Mouse (Mus musculus) neural tube, embryonic 13.5 days (tissue): ENCODE measurements around the gene Nmral1. TPM values are rescaled to one million over a fixed set of nuclear protein-coding genes. Genes with fewer than 3 reads are reported as not detected.

ENCODE experiments used
- ATAC-seq: fragments of 200-750 bp; cut with Nextera tagmentation; 2 replicates; pipeline ENCODE4 v1.8.0; 2017; ENCODE audit warnings: low read depth, mild to moderate bottlenecking, moderate TSS enrichment, moderate library complexity
- H3K27ac ChIP-seq: fragments of 300-500 bp; sonication (generic); replicated peaks from 2 replicates; pipeline ENCODE4 v1.5.1; 2015; ENCODE audit warnings: moderate library complexity, mild to moderate bottlenecking, inconsistent platforms
- H3K27me3 ChIP-seq: fragments of 300-500 bp; sonication (generic); 2 replicates; pipeline ENCODE4 v1.6.1; 2015; ENCODE audit warnings: mild to moderate bottlenecking, inconsistent platforms
- H3K36me3 ChIP-seq: fragments of 300-500 bp; sonication (generic); 2 replicates; pipeline ENCODE4 v1.6.1; 2015; ENCODE audit warnings: mild to moderate bottlenecking, inconsistent platforms
- H3K4me1 ChIP-seq: fragments of 300-500 bp; sonication (generic); replicated peaks from 2 replicates; pipeline ENCODE4 v1.6.1; 2015; ENCODE audit warnings: inconsistent platforms
- H3K4me2 ChIP-seq: fragments of 300-500 bp; sonication (generic); 2 replicates; pipeline ENCODE4 v1.6.1; 2015; ENCODE audit warnings: inconsistent platforms, mild to moderate bottlenecking, moderate library complexity
- H3K4me3 ChIP-seq: fragments of 300-500 bp; sonication (generic); 2 replicates; pipeline ENCODE4 v1.5.1; 2015; ENCODE audit warnings: mild to moderate bottlenecking, inconsistent platforms
- H3K9ac ChIP-seq: fragments of 300-500 bp; sonication (generic); 2 replicates; pipeline ENCODE4 v1.6.1; 2015; ENCODE audit warnings: moderate library complexity, mild to moderate bottlenecking, inconsistent platforms
- H3K9me3 ChIP-seq: fragments of 300-500 bp; sonication (generic); 2 replicates; pipeline ENCODE4 v1.6.1; 2016; ENCODE audit warnings: inconsistent platforms
- WGBS: fragments of 180-500 bp; shearing (Covaris S2); methylation state at CpG from one replicate; pipeline ENCODE4 v1.1.7; 2015; 5-methylcytosine and 5-hydroxymethylcytosine counted together
- polyA plus RNA-seq: library from polyadenylated mRNA; unstranded; fragments of >200 nt; fragmentation: Nextera tagmentation; extraction: Ambion mirVana; gene quantifications from 2 replicates; pipeline ENCODE4 v1.2.1, GENCODE M21; 2015

The Nmral1 gene
- polyA plus RNA-seq, 1 experiment from 2014 or later: 55.5 TPM

DNA sequence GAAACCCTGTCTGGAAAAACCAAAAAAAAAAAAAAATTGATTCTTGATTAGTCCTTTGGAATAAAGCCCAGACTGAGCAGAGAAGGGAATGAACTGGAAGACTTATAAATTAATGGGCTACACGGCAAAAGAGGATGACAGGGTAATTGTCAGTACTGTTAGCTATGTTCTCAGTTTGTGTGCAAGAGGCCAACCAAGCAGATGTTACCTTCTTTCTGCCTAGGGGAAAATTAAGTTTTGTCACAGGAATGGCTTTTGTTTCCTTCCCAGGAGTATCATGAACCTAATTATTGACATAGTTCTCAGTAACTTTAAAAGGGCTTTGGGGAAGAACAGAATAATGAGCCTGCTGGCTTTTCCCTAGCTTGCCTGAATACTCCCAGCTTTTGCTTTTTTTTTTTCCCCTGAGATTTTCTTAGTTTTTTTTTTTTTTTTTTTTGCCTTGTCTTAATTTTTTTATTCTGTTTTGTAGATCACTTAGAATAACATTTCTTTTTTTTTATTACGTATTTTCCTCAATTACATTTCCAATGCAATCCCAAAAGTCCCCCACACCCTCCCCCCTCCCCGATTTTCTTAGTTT is 11.7 kb upstream of the Nmral1 start:
- H3K27me3 ChIP-seq: no peaks in the 10 kb centered on the region
- H3K36me3 ChIP-seq: no peaks in the 10 kb centered on the region
- H3K4me1 ChIP-seq: peaks cover 23% of the 10 kb centered on the region
- H3K27ac ChIP-seq: no peak overlapping the region
- no peaks in the 10 kb centered on the region for H3K9me3 ChIP-seq
- 69% methylated on average over 3 of the region's 3 CpGs for WGBS
- no peak overlapping the region for H3K4me2 ChIP-seq
- no peak for ATAC-seq
- no peak overlapping the region for H3K4me3 ChIP-seq
- no peak overlapping the region for H3K9ac ChIP-seq

DNA sequence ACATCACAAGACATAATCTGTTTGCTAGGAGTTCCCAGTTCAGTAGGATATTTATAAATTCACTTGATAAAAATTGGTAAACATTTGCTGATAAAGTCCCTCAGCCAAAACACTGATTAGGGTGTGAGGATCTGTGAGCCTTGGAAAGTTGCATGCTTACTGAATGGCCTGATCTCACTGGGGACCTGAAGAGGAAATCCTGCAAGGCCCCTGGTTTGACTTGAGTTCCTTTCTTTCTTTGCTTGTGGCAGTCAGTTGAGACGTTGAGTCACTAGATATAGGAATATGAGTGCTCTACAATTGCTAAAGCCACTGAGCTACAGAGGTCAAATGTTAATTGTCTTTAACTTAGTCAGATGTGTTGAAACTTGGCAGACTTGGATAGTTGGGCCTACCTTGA is 8.8 kb upstream of the Nmral1 start:
- no peak for ATAC-seq

DNA sequence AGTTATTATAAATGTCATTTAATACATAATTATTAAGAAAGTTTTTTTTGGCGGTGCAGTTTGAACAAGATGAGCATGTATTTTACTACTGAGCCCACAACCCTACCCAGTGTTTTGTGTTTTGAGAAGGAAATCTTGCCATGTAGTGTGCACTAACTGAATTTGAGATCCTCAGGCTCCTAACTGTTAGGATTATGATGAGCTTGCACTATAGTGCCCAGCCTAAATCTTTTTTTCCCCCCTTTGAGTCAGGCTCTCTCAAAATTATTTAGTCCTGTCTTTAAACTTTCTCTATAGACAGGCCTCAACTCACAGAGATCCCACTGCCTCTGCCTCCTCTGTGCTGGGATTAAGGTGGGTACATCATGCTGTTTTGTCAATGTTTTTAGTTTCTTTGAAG is 8.4 kb upstream of the Nmral1 start:
- Histone ChIP-seq H3K9ac (no peak overlapping the region), H3K4me1 (peaks cover 23% of the 10 kb centered on the region), H3K27ac (no peak overlapping the region), H3K27me3 (no peaks in the 10 kb centered on the region), H3K4me3 (peak overlapping the region; percentile 77; the same call in 1 of the 2 replicates), H3K36me3 (no peaks in the 10 kb centered on the region), H3K4me2 (peak overlapping the region; percentile 88), H3K9me3 (no peaks in the 10 kb centered on the region)
- no peak for ATAC-seq
- 97% methylated on average over 1 of the region's 1 CpGs for WGBS

More for the DNA sequence above, 8.8 kb upstream of the Nmral1 start:
- Histone ChIP-seq H3K4me3 (peak overlapping the region; percentile 77; the same call in 1 of the 2 replicates), H3K27ac (no peak overlapping the region), H3K27me3 (no peaks in the 10 kb centered on the region), H3K4me1 (peaks cover 23% of the 10 kb centered on the region), H3K9ac (no peak overlapping the region), H3K36me3 (no peaks in the 10 kb centered on the region), H3K4me2 (no peak overlapping the region), H3K9me3 (no peaks in the 10 kb centered on the region)
- WGBS: 72% methylated on average over 1 of the region's 1 CpGs

DNA sequence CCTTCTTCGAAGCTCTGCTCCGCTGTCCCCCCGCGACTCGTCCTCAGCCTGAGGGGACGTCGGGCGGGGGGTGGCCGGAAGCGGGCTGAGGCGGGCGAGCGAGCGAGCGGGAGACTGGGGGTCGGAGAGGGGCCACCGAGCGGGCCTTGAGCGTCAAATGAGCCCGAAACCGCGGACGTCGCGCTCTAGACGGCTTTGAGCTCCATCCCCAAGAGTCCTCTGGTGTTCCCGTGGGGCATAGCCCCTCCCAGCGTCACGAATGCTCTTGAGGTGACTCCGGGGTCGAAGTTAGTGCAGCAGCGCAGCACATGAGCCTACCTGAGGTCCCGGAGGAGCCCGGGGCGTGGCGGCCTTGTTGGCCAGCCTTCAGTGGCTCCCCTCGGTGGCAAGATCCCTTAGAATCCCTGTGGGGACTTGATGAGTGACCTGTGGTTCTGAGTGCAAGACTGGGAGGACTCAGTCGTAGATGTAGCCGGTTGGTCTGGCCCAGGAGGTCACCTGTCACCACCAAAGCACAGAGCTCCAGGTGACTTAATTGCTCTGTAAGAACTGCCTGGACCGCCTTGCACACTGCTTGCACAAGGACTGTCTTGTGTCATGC is 7.5 kb upstream of the Nmral1 start:
- Histone ChIP-seq H3K9ac (peak overlapping the region; percentile 83), H3K27me3 (no peaks in the 10 kb centered on the region), H3K4me1 (peaks cover 22% of the 10 kb centered on the region), H3K36me3 (no peaks in the 10 kb centered on the region), H3K9me3 (no peaks in the 10 kb centered on the region), H3K4me3 (peak overlapping the region; percentile 77), H3K4me2 (peak overlapping the region; percentile 88), H3K27ac (peak overlapping the region; percentile 79)
- peak; percentile 57 for ATAC-seq
- under 1% methylated on average over 40 of the region's 40 CpGs for WGBS

DNA sequence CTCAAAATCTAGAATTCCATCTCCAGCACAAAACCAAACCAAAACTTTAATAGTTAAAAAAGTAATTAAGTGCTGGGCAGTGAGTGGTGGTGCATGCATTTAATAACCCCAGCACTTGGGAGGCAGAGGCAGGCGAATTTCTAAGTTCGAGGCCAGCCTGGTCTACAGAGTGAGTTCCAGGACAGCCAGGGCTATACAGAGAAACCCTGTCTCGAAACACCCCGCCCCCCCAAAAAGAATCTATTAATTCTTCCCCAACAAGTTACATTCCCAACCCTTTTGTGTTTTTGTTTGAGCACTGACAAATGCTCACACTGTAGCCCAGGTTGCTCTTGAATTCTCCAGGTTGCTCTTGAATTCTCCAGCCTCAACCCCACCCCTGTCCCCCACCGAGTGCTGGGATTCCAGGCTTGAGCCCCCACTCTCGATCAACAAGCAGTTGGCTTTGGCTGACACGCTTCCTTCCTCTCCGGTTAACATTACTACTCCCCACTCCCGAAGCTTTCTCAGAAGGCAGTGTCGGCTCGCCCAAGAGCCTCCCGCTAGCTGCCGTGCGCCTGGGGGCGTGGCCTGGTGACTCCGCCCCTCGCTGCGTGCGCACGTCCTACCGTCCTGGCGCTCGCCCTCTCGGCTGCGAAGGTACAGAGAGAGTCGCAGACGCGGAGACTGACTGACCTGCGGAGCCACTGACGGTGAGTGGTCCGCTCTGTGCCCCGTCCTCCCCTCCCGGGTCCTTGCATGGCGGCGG is 6.8 kb upstream of the Nmral1 start, which contains the start of gene Hmox2:
Hmox2 (plus strand) TSS at position 582 of the 748 bp plus-strand sequence.
- peak within 1 kb of the TSS; percentile 88 for H3K4me2 ChIP-seq
- H3K36me3 ChIP-seq: no peaks in the 10 kb centered on the region
- no peaks in the 10 kb centered on the region for H3K27me3 ChIP-seq
- H3K27ac ChIP-seq: peak within 1 kb of the TSS; percentile 79
- no peaks in the 10 kb centered on the region for H3K9me3 ChIP-seq
- H3K4me3 ChIP-seq: peak within 1 kb of the TSS; percentile 77
- peak within 1 kb of the TSS; percentile 83 for H3K9ac ChIP-seq
- WGBS: 6% methylated on average over 35 of the region's 35 CpGs
- peak; percentile 94 for ATAC-seq
- peaks cover 17% of the 10 kb centered on the region for H3K4me1 ChIP-seq

DNA sequence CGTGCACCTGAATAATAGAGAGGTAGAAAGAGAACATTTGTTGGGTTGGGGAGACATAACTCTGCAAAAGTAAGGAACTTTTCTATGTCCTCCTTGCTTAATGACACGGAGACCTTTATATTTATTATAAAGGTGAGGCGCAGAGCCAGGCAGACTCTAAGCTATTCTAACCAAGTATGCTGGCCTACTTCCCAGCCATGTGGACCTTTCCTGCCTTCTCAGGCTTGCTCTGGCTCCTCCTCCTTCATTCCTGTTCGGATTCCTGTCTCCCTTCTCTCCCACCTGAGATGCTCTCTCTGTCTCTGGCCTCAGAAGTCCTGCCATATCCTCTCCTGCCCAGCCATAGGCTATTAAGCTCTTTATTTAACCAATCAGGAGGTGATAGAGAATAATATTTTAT is 6.1 kb upstream of the Nmral1 start:
- peaks cover 17% of the 10 kb centered on the region for H3K4me1 ChIP-seq
- WGBS: 87% methylated on average over 4 of the region's 4 CpGs
- no peak for ATAC-seq
- no peaks in the 10 kb centered on the region for H3K9me3 ChIP-seq
- no peak overlapping the region for H3K27ac ChIP-seq
- no peak overlapping the region for H3K4me2 ChIP-seq
- no peak overlapping the region for H3K4me3 ChIP-seq
- H3K27me3 ChIP-seq: no peaks in the 10 kb centered on the region
- H3K36me3 ChIP-seq: no peaks in the 10 kb centered on the region
- no peak overlapping the region for H3K9ac ChIP-seq

DNA sequence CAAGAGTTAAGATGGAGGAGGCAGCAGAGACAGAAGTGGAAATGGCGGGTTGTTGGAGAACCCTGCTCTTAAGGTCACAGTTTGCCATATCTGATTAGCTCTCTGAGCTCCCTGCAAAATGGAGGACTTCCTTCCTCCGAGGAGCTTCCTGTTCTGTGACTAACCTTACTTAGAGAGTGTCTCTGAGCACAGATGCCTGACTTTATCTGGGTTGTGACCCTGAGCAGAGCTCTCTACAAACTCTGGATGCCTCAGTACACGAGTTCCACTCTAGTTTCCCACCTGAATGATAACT is 3.7 kb upstream of the Nmral1 start:
- H3K9me3 ChIP-seq: no peaks in the 10 kb centered on the region
- H3K4me2 ChIP-seq: no peak overlapping the region
- no peak overlapping the region for H3K4me3 ChIP-seq
- no peaks in the 10 kb centered on the region for H3K36me3 ChIP-seq
- no peaks in the 10 kb centered on the region for H3K27me3 ChIP-seq
- H3K27ac ChIP-seq: no peak overlapping the region
- H3K4me1 ChIP-seq: peaks cover 25% of the 10 kb centered on the region
- no peak overlapping the region for H3K9ac ChIP-seq
- 77% methylated on average over 3 of the region's 3 CpGs for WGBS
- ATAC-seq: no peak

DNA sequence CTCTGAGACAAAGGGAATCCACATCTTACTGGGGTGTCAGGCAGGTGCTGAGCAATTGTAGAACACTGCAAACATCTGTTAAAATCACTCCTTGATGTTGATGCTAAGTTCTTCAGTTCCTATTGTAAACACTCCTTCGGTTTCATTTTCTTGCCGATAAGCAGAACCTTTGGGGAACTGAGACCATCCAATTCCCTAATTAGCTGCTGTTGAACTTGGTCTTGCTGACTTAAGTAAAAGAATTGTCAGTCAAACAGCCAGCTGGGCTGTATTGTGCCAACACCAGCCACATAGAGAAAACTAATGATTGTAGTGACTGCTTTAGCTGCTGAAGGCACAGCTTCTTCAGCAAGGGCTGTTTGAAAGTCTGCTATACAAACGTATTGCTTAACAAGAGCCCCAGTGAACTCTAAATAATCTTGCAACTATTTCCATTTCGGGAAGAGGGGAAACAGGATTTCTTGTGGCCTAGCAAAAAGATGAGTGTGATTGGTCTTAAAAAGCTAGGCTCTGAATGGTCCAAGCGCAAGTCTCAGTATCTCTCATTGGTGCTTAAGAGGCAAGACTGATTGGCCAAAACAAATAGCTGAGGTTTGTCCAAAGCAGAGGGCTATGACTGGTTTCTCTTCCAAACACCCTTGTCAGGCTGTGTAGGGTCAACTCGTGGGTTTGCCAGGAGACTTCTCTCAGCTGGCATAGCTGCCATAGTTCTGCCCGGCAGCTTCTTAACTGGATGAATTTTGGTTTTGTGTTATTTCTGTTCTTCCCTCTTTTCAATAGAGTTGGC is 3.2 kb upstream of the Nmral1 start:
- WGBS: 85% methylated on average over 7 of the region's 7 CpGs
- Histone ChIP-seq H3K36me3 (no peaks in the 10 kb centered on the region), H3K4me2 (no peak overlapping the region), H3K4me3 (no peak overlapping the region), H3K9me3 (no peaks in the 10 kb centered on the region), H3K27me3 (no peaks in the 10 kb centered on the region), H3K27ac (no peak overlapping the region), H3K9ac (no peak overlapping the region), H3K4me1 (peaks cover 25% of the 10 kb centered on the region)
- ATAC-seq: no peak

DNA sequence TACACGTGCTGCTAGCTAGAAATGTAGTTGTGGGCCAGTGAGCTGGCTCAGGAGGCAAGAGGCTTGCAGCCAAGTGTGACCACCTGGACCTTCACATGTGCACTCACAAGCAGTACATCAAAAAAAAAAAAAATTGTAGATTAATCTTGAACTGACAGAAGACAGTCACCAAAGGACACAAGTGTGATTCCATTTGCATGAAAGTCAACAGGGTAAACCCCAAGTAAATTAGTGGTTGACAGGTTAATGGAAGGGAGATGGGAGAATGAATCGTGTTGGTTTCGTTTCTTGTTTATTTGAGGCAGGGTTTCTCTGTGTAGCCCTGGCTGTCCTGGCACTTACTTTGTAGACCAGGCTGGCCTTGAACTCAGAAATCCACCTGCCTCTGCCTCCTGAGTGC is 1.3 kb downstream of the Nmral1 start:
- 56% methylated on average over 3 of the region's 3 CpGs for WGBS

DNA sequence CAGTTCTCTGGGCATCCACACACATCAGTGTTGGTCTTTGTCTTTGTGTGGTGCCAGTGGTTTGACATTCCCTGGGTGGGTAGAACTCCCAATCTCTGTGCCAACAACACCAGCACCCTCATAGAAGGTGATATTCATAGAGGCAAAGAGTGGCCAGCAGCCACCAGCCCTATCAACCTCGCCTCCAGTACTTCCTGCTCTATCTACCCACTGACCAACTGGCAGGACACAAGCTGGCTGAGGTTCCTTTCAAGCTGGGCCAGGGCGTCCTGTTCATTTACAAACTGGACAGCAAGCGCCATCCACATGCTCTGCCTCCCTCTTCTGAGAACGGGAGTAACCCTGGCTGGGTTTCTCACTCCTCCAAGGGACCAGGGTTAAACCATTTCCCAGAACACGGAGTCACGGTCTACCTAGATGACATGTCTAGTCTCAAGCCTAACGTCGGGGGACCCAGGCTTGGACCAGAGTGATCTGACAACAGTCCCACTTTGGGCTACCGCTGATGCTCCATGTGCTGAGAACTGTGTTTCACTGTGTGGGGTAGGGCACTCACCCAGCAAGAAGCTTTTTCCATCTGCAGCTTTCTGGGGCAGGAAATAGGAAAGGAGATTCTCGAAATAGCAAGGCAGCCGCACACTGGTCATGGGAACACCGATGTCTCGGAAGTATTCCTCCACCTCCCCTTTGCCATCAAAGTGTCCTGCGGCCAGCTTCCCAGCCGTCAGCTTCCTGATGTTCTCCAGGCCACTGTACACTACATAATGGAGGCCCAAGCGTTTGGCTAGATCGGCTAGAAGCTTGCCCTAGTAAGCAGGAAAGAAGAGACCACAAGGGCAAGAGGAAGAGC is 5.1 kb downstream of the Nmral1 start:
- Histone ChIP-seq H3K27me3 (no peaks in the 10 kb centered on the region), H3K9me3 (no peaks in the 10 kb centered on the region), H3K4me2 (no peak overlapping the region), H3K4me1 (peaks cover 11% of the 10 kb centered on the region), H3K9ac (no peak overlapping the region), H3K27ac (no peak overlapping the region), H3K36me3 (peaks cover 69% of the 10 kb centered on the region), H3K4me3 (no peak overlapping the region)
- no peak for ATAC-seq
- WGBS: 94% methylated on average over 17 of the region's 17 CpGs

More for the DNA sequence above, 1.3 kb downstream of the Nmral1 start:
- H3K27me3 ChIP-seq: no peaks in the 10 kb centered on the region
- H3K4me3 ChIP-seq: peak overlapping the region; percentile 64
- no peak for ATAC-seq
- H3K4me1 ChIP-seq: peaks cover 18% of the 10 kb centered on the region
- no peak overlapping the region for H3K27ac ChIP-seq
- H3K9me3 ChIP-seq: no peaks in the 10 kb centered on the region
- peak overlapping the region; percentile 65 for H3K4me2 ChIP-seq
- H3K9ac ChIP-seq: peak overlapping the region; percentile 76; the same call in 1 of the 2 replicates
- H3K36me3 ChIP-seq: peaks cover 34% of the 10 kb centered on the region

DNA sequence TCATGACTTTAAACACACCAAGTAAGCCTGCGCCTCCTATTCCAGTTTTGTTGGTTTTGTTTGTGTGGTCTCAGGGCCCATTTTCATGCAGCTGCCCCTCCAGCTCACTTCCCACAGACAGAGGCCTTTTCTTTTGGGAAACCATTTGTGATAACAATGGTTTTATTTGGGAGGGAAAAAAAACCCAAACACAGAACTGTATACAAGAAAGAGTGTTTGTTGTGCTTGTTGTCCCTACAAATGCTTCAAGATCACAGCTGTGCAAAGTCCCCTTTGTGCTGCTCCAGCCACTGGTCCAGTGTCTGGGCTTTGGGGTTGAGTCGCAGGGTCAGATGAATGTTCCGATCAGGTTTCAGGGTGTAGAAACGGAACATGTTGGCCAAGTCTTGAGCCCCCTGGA is 8.0 kb downstream of the Nmral1 start:
- ATAC-seq: no peak
- peaks cover 95% of the 10 kb centered on the region for H3K36me3 ChIP-seq
- H3K27ac ChIP-seq: no peak overlapping the region
- H3K4me3 ChIP-seq: no peak overlapping the region
- no peaks in the 10 kb centered on the region for H3K4me1 ChIP-seq
- WGBS: 86% methylated on average over 4 of the region's 4 CpGs
- H3K9ac ChIP-seq: no peak overlapping the region
- H3K4me2 ChIP-seq: no peak overlapping the region
- H3K9me3 ChIP-seq: no peaks in the 10 kb centered on the region
- H3K27me3 ChIP-seq: no peaks in the 10 kb centered on the region
